Mouse (Mus musculus) cerebellum, adult 18-20 months (tissue): ENCODE measurements around the gene Heatr6.
A peak's percentile ranks its signal among the peaks of the same experiment; 100 is the strongest.

Experiments
- DNase-seq, 2 experiments: peaks; one replicate each; pipeline ENCODE4 v3.0.0; 2021

Heatr6 gene

GRCm38 (mm10) chr11:83753581-83754181 is at the start of gene Heatr6:
Gene Heatr6 (plus strand): TSS chr11:83753696.
- DNase-seq, result peak; percentile 92 to 93

- DNase-seq, result no peak
Measured at GRCm38 (mm10) chr11:83703705-83704104, 49.8 kb upstream of the Heatr6 start, which contains the start of gene Wfdc17. Gene Wfdc17 (plus strand): TSS chr11:83703991.

GRCm38 (mm10) chr11:83708715-83709114 is 44.8 kb upstream of the Heatr6 start, which contains the start of gene Wfdc18:
Gene Wfdc18 (plus strand): TSS chr11:83709015.
- DNase-seq, result no peak

GRCm38 (mm10) chr11:83709683-83710082 is 43.8 kb upstream of the Heatr6 start:
- DNase-seq, result no peak

GRCm38 (mm10) chr11:83712671-83713070 is 40.8 kb upstream of the Heatr6 start:
- DNase-seq, result no peak

- DNase-seq, result no peak
Measured at GRCm38 (mm10) chr11:83713925-83714324, 39.6 kb upstream of the Heatr6 start.

GRCm38 (mm10) chr11:83717042-83717665 is 36.3 kb upstream of the Heatr6 start:
- DNase-seq, result no peak

- DNase-seq, result no peak
Measured at GRCm38 (mm10) chr11:83720766-83721165, 32.7 kb upstream of the Heatr6 start.

GRCm38 (mm10) chr11:83728757-83729432 is 24.6 kb upstream of the Heatr6 start:
- no peak for DNase-seq

GRCm38 (mm10) chr11:83731116-83731515 is 22.4 kb upstream of the Heatr6 start:
- DNase-seq, result no peak

- DNase-seq, result no peak
Measured at GRCm38 (mm10) chr11:83733071-83733640, 20.3 kb upstream of the Heatr6 start.

- DNase-seq, result no peak
Measured at GRCm38 (mm10) chr11:83734215-83734614, 19.3 kb upstream of the Heatr6 start.

GRCm38 (mm10) chr11:83735881-83736280 is 17.6 kb upstream of the Heatr6 start:
- DNase-seq, result no peak

GRCm38 (mm10) chr11:83737109-83737558 is 16.4 kb upstream of the Heatr6 start:
- DNase-seq, result no peak

- peak; percentile 71 to 76 for DNase-seq
Measured at GRCm38 (mm10) chr11:83739241-83739640, 14.3 kb upstream of the Heatr6 start.

- DNase-seq, result no peak
Measured at GRCm38 (mm10) chr11:83740443-83740991, 13.0 kb upstream of the Heatr6 start.

GRCm38 (mm10) chr11:83741841-83742240 is 11.7 kb upstream of the Heatr6 start:
- DNase-seq, result no peak

- no peak for DNase-seq
Measured at GRCm38 (mm10) chr11:83742731-83743355, 10.7 kb upstream of the Heatr6 start.

- no peak for DNase-seq
Measured at GRCm38 (mm10) chr11:83743525-83743924, 10.0 kb upstream of the Heatr6 start.

- no peak for DNase-seq
Measured at GRCm38 (mm10) chr11:83746152-83746551, 7.3 kb upstream of the Heatr6 start.

- DNase-seq, result no peak
Measured at GRCm38 (mm10) chr11:83746681-83747080, 6.8 kb upstream of the Heatr6 start, which contains the start of gene Wfdc21. Gene Wfdc21 (plus strand): TSS chr11:83746940.

GRCm38 (mm10) chr11:83747376-83748265 is 5.9 kb upstream of the Heatr6 start:
- DNase-seq, result no peak
